Mouse (Mus musculus): ENCODE data around the gene Kcnh1.
A peak's percentile ranks its signal among the peaks of the same experiment; 100 is the strongest.

Kcnh1 gene

GRCm38 (mm10) chr1:192416241-192416821, 225.8 kb downstream of the Kcnh1 start:
- peak; percentile 74 for DNase-seq

- DNase-seq: no peak
Measured at GRCm38 (mm10) chr1:192419176-192419575, 228.6 kb downstream of the Kcnh1 start.

- no peak for DNase-seq
Measured at GRCm38 (mm10) chr1:192421377-192422166, 231.0 kb downstream of the Kcnh1 start.

- no peak for DNase-seq
Measured at GRCm38 (mm10) chr1:192431423-192431822, 240.8 kb downstream of the Kcnh1 start.

- DNase-seq: no peak
Measured at GRCm38 (mm10) chr1:192435503-192435902, 244.9 kb downstream of the Kcnh1 start.

- no peak for DNase-seq
Measured at GRCm38 (mm10) chr1:192439151-192439837, 248.7 kb downstream of the Kcnh1 start.

GRCm38 (mm10) chr1:192442772-192443445, 252.3 kb downstream of the Kcnh1 start:
- peak; percentile 66 for DNase-seq

GRCm38 (mm10) chr1:192443998-192444657, 253.6 kb downstream of the Kcnh1 start:
- peak; percentile 78 for DNase-seq

- DNase-seq: peak; percentile 98
Measured at GRCm38 (mm10) chr1:192444658-192445447, 254.3 kb downstream of the Kcnh1 start.

- DNase-seq: no peak
Measured at GRCm38 (mm10) chr1:192446158-192446557, 255.6 kb downstream of the Kcnh1 start.

- DNase-seq: no peak
Measured at GRCm38 (mm10) chr1:192447666-192448065, 257.1 kb downstream of the Kcnh1 start.

- no peak for DNase-seq
Measured at GRCm38 (mm10) chr1:192448512-192448911, 257.9 kb downstream of the Kcnh1 start.

- DNase-seq: peak; percentile 84
Measured at GRCm38 (mm10) chr1:192449572-192450351, 259.2 kb downstream of the Kcnh1 start.

- DNase-seq: no peak
Measured at GRCm38 (mm10) chr1:192450425-192450824, 259.9 kb downstream of the Kcnh1 start.

- DNase-seq: no peak
Measured at GRCm38 (mm10) chr1:192451722-192452121, 261.1 kb downstream of the Kcnh1 start.

- no peak for DNase-seq
Measured at GRCm38 (mm10) chr1:192454501-192454900, 263.9 kb downstream of the Kcnh1 start.

GRCm38 (mm10) chr1:192454981-192455380, 264.4 kb downstream of the Kcnh1 start:
- DNase-seq: no peak

- no peak for DNase-seq
Measured at GRCm38 (mm10) chr1:192457037-192457436, 266.5 kb downstream of the Kcnh1 start.

- DNase-seq: peak; percentile 70
Measured at GRCm38 (mm10) chr1:192457526-192458206, 267.1 kb downstream of the Kcnh1 start.

- DNase-seq: no peak
Measured at GRCm38 (mm10) chr1:192463732-192464131, 273.2 kb downstream of the Kcnh1 start.

Measured in cerebellum, adult 9-10 months (tissue).